Mouse (Mus musculus) heart, postnatal 0 days (tissue): ENCODE measurements around the gene Rfk.

Experiments
- CTCF ChIP-seq: IDR thresholded peaks from 2 replicates; pipeline ENCODE4 v1.5.1; 2016; ENCODE audit warnings: antibody characterized with exemption, control low read depth, low read depth
- EP300 ChIP-seq: IDR thresholded peaks from 2 replicates; pipeline ENCODE4 v1.6.1; 2016; ENCODE audit warnings: antibody characterized with exemption, low read depth

DNA sequence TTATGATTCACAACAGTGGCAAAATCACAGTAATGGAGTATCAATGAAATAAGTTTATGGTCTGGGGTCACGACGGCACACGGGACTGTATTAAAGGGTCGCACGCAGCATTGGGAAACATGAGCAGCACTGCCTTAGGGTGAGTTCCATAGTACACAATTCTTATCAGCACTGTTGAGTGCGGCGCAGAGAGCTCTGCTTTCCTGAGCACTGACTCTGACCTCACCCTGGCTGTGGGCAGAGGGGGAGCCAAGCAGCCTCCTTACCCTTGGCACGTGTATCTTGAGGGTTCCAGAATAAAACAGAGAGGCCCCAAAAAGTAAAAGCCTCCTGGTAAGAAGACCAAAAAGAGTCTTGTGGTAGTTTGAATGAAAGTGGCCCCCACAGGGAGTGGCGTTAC lies 25.3 kb upstream of the Rfk start:
- TF ChIP-seq CTCF: no peak
- no peak for TF ChIP-seq EP300
